Mouse (Mus musculus) liver, embryonic 11.5 days (tissue): ENCODE data around the gene Cd3d. TPM values are rescaled to one million over a fixed set of nuclear protein-coding genes. Genes with fewer than 3 reads are reported as not detected.
A peak's percentile ranks its signal among the peaks of the same experiment; 100 is the strongest.
"Not testable (repeated sequence)": the region's sequence is repeated elsewhere in the genome, so short reads cannot be mapped to it uniquely, and the experiment has no call there.

ENCODE experiments used
- ATAC-seq: fragments of 200-750 bp; cut with Nextera tagmentation; replicated peaks from 2 replicates; pipeline ENCODE4 v1.8.0; 2017; ENCODE audit warnings: moderate number of reproducible peaks, mild to moderate bottlenecking, moderate TSS enrichment, moderate library complexity; ENCODE audit not compliant: low FRiP score
- DNase-seq: peaks from one replicate; pipeline ENCODE4 v3.0.0-alpha.2; 2017; ENCODE audit warnings: low spot score
- H3K27ac ChIP-seq: fragments of 300-500 bp; sonication (generic); 2 replicates; pipeline ENCODE4 v1.5.1; 2014; ENCODE audit warnings: mild to moderate bottlenecking, low read depth, low read length, control low read depth
- H3K27me3 ChIP-seq: fragments of 300-500 bp; sonication (generic); replicated peaks from 2 replicates; pipeline ENCODE4 v1.6.1; 2014; ENCODE audit warnings: low read length, mixed read lengths; ENCODE audit not compliant: control insufficient read depth, insufficient read depth
- H3K36me3 ChIP-seq: fragments of 300-500 bp; sonication (generic); 2 replicates; pipeline ENCODE4 v1.6.1; 2014; ENCODE audit warnings: mild to moderate bottlenecking, low read length, moderate library complexity, mixed read lengths; ENCODE audit not compliant: control insufficient read depth, insufficient read depth
- H3K4me1 ChIP-seq: fragments of 300-500 bp; sonication (generic); replicated peaks from 2 replicates; pipeline ENCODE4 v1.6.1; 2014; ENCODE audit warnings: low read length, mixed read lengths; ENCODE audit not compliant: control insufficient read depth, insufficient read depth
- H3K4me2 ChIP-seq: fragments of 300-500 bp; sonication (generic); 2 replicates; pipeline ENCODE4 v1.6.1; 2014; ENCODE audit warnings: mild to moderate bottlenecking, control low read depth, moderate library complexity
- H3K4me3 ChIP-seq: fragments of 300-500 bp; sonication (generic); 2 replicates; pipeline ENCODE4 v1.5.1; 2014; ENCODE audit warnings: low read depth, low read length, control low read depth
- H3K9ac ChIP-seq: fragments of 300-500 bp; sonication (generic); 2 replicates; pipeline ENCODE4 v1.6.1; 2014; ENCODE audit warnings: low read depth, low read length, control low read depth
- H3K9me3 ChIP-seq: fragments of 300-500 bp; sonication (generic); 2 replicates; pipeline ENCODE4 v1.6.1; 2016; ENCODE audit warnings: low read length, inconsistent platforms, mixed read lengths; ENCODE audit not compliant: control insufficient read depth
- WGBS: fragments of 180-500 bp; shearing (Covaris S2); extraction: QIAGEN DNeasy Blood & Tissue Kit; methylation state at CpG from one replicate; pipeline ENCODE4 v1.1.7; 2014; 5-methylcytosine and 5-hydroxymethylcytosine counted together
- polyA plus RNA-seq: library from polyadenylated mRNA; unstranded; fragments of >200 nt; fragmentation: Nextera tagmentation; extraction: Ambion mirVana; gene quantifications from 2 replicates; pipeline ENCODE4 v1.2.1, GENCODE M21; 2014

Cd3d gene
- polyA plus RNA-seq, 1 experiment from 2014 or later: not detected

DNA sequence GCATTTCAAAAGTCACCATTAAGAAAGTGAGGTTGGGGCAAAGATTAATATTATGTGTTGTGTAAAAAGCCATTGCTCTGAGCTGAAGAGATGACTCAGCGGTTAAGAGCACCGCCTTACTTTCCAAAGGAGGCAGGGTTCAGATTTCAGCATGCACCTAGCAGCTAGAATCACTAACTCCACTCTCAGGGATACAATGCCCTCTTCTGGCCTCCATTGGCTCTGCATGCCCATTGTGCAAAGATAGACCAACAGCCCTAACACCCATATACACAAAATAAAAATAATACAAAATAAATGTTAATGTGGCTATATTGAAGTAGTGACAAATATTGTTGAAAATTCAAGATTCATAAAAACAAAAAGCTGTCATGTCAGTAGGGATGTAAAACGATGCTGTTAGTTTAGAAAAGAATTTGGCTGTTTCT lies 14.8 kb upstream of the Cd3d start:
- no peaks in the 10 kb centered on the region for H3K9me3 ChIP-seq
- H3K27me3 ChIP-seq: peaks cover 4% of the 10 kb centered on the region; the same call in 1 of the 2 replicates
- H3K9ac ChIP-seq: no peak overlapping the region
- H3K4me2 ChIP-seq: no peak overlapping the region
- 0 out of 2 replicates have a peak, but pooled peaks cover 4% of the 10 kb centered on the region for H3K36me3 ChIP-seq
- WGBS: 19% methylated on average over 3 of the region's 3 CpGs
- DNase-seq (no peak), ATAC-seq (peak; percentile 40; the same call in 1 of the 2 replicates)
- no peak overlapping the region for H3K4me3 ChIP-seq
- no peak overlapping the region for H3K27ac ChIP-seq
- peaks cover 12% of the 10 kb centered on the region; the same call in 1 of the 2 replicates for H3K4me1 ChIP-seq

DNA sequence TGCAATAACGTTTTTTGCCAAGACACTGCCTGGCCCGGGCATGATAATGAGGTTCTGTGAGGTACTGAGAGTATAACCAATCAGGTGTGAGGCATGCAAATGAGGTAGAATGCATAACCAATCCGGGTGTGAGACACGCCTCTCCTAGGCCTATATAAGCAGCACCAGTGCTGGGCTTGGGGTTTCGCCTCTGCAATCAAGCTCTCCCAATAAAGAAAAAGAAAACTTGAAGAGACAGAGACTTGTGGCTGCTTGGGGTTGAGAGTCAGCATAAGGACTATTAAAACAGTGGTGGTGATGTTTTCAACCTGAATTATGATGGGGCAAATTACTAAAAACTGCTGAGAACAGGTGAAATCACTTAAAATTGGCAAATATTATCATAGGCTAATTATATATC lies 13.8 kb upstream of the Cd3d start:
- H3K9ac ChIP-seq, H3K4me2 ChIP-seq, H3K9me3 ChIP-seq, H3K27me3 ChIP-seq, ATAC-seq, DNase-seq, H3K4me3 ChIP-seq, H3K36me3 ChIP-seq, H3K27ac ChIP-seq: not testable (repeated sequence)
- WGBS: 83% methylated on average over 5 of the region's 5 CpGs
- H3K4me1 ChIP-seq: peaks cover 12% of the 10 kb centered on the region; the same call in 1 of the 2 replicates

DNA sequence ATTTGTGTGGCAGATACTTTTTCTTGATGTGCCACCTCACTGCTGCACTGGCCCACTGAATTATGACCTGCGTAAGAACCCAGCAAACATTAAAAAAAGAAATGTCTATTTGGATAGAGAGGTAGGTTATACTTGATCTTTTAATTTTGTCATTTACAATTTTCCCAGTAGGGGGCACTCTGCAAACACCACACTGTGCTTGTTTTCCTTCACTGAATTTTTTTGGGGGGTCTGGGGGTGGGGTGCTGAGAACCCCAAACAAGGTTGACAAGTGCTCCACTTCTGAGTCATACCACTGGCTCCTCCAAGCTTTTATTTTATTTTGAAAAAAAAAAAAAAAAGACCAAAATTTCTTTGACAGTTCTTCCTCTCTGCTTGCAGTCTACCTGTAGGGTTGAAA lies 12.1 kb upstream of the Cd3d start:
- Histone ChIP-seq H3K4me1 (peaks cover 8% of the 10 kb centered on the region; the same call in 1 of the 2 replicates), H3K36me3 (no peaks in the 10 kb centered on the region), H3K9ac (no peak overlapping the region), H3K9me3 (no peaks in the 10 kb centered on the region), H3K4me2 (no peak overlapping the region), H3K27ac (no peak overlapping the region), H3K27me3 (peaks cover 20% of the 10 kb centered on the region), H3K4me3 (no peak overlapping the region)
- no peak for ATAC-seq
- no peak for DNase-seq
- WGBS: 58% methylated on average over 1 of the region's 1 CpGs

DNA sequence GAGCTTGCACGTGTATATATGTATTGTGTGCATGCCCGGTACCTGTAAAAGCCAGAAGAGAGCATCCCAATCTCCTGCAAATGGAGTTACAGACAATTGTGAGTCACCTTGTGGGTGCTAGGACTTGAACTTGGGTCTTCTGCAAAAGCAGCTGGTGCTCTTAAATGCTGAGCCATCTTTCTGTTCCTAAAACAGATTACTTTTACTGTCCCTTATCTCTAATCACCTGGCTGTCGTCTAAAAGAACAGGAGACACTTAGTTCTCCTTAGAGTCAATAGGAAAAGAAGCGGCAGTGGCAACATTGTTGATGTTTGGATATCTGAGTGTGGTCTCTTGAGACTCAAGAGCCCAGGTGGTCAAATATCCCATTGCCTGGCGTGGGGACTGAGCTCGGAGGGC lies 3.8 kb upstream of the Cd3d start:
- no peak for DNase-seq
- Histone ChIP-seq H3K4me3 (no peak overlapping the region), H3K36me3 (no peaks in the 10 kb centered on the region), H3K27ac (no peak overlapping the region), H3K9ac (no peak overlapping the region), H3K27me3 (peaks cover 15% of the 10 kb centered on the region), H3K4me1 (peaks cover 7% of the 10 kb centered on the region; the same call in 1 of the 2 replicates), H3K9me3 (no peaks in the 10 kb centered on the region), H3K4me2 (no peak overlapping the region)
- 54% methylated on average over 6 of the region's 6 CpGs for WGBS
- ATAC-seq: no peak

DNA sequence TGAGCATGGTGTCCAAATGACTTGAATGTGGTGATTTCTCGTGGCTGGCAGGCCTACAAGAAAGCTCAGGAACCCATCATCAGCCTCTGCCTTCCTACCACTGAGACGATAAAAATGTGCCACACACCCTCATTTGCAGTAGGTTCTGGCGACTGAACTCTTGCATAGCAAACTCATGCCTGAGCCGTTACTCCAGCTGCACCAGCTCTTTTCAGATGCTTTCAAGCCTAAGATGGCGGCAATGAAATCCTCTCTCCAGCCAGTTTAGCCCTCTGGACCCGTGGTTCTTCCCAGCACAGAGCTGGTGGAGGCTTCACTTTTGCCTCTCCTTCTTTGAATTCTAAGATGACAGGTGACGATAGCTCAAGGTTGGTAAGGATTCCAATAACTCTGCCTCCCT lies 1.8 kb upstream of the Cd3d start:
- Histone ChIP-seq H3K27me3 (0 out of 2 replicates have a peak, but pooled peaks cover 3% of the 10 kb centered on the region), H3K27ac (no peak overlapping the region), H3K4me1 (peaks cover 7% of the 10 kb centered on the region; the same call in 1 of the 2 replicates), H3K4me3 (no peak overlapping the region), H3K9ac (no peak overlapping the region), H3K36me3 (no peaks in the 10 kb centered on the region), H3K9me3 (no peaks in the 10 kb centered on the region), H3K4me2 (no peak overlapping the region)
- no peak for ATAC-seq
- 76% methylated on average over 7 of the region's 7 CpGs for WGBS
- no peak for DNase-seq

DNA sequence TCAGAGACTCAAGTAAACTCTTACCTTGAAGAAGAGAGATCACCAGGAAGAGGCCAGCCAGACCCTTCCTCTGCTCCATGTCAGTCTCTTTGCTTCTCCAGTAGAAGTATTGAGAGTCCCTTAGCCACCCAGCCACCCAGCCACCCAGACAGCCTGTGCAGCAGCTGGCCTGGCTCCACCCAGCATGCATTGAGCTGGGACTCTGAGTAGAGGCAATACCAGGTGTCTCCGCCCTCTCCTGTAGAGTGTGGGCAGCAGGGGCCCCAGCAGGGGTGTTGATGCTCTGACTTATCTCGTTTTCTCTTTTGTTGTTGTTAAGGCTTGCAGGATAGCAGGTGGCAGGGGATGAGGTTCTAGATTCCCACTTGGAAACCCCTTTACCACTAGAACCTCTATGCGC lies 1.3 kb upstream of the Cd3d start, which contains the start of gene Cd3g:
Gene Cd3g, minus strand, starts transcription at position 190 of the 400 bp plus-strand sequence.
- WGBS: 56% methylated on average over 3 of the region's 3 CpGs
- Histone ChIP-seq H3K9ac (no peak within 1 kb of the TSS), H3K9me3 (no peaks in the 10 kb centered on the region), H3K27me3 (0 out of 2 replicates have a peak, but pooled peaks cover 3% of the 10 kb centered on the region), H3K36me3 (no peaks in the 10 kb centered on the region), H3K4me1 (peaks cover 7% of the 10 kb centered on the region; the same call in 1 of the 2 replicates), H3K27ac (no peak within 1 kb of the TSS), H3K4me2 (no peak within 1 kb of the TSS), H3K4me3 (no peak within 1 kb of the TSS)
- ATAC-seq (peak; percentile 76), DNase-seq (no peak)

DNA sequence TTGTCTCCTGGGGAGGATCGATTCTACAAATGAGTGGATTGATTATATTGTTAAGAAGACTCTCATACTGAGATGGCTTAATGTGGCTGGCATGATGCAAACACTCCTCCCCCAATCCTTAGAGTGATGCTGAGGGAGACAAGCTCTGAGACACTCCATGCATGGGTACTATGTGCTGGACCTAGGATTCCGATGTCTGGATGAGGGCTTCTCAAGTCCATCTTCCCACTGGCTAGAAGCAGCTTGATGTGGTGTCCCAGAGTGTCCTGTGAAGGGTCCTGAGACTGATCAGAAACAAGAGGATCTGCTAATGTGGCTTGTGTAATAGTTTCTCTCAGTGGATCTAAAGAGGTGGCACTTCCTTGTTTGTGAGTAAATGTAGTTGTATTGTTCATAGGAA lies 482 bp upstream of the Cd3d start:
- H3K4me1 ChIP-seq: peaks cover 7% of the 10 kb centered on the region; the same call in 1 of the 2 replicates
- H3K4me3 ChIP-seq: no peak overlapping the region
- no peak overlapping the region for H3K9ac ChIP-seq
- H3K4me2 ChIP-seq: no peak overlapping the region
- DNase-seq: no peak
- no peaks in the 10 kb centered on the region for H3K36me3 ChIP-seq
- no peak overlapping the region for H3K27ac ChIP-seq
- no peaks in the 10 kb centered on the region for H3K9me3 ChIP-seq
- 84% methylated on average over 2 of the region's 2 CpGs for WGBS
- no peak for ATAC-seq
- 0 out of 2 replicates have a peak, but pooled peaks cover 3% of the 10 kb centered on the region for H3K27me3 ChIP-seq

DNA sequence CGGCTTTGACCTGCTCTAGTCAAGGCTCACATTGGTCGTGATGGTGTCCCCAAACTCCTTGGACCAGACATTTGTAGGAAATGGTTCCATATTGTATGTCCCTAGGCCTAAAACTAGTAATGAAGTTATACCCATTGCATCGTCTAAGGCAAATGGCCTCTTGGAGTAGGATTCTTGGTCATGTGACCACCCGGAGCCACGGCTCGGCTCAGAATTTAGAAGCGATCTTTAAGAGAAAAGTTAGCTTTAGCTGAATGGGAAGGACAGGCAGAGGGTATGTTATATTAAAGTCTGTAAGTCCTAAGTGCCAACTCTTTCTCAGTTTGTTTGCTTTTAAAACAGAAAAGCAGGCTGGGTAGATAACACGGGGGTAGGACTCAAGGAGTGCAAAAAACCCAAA lies 495 bp downstream of the Cd3d start:
- DNase-seq: no peak
- no peak for ATAC-seq
- 85% methylated on average over 8 of the region's 8 CpGs for WGBS
- Histone ChIP-seq H3K27ac (no peak overlapping the region), H3K4me2 (no peak overlapping the region), H3K9ac (no peak overlapping the region), H3K4me1 (peaks cover 7% of the 10 kb centered on the region; the same call in 1 of the 2 replicates), H3K9me3 (no peaks in the 10 kb centered on the region), H3K4me3 (no peak overlapping the region), H3K27me3 (0 out of 2 replicates have a peak, but pooled peaks cover 3% of the 10 kb centered on the region), H3K36me3 (no peaks in the 10 kb centered on the region)

DNA sequence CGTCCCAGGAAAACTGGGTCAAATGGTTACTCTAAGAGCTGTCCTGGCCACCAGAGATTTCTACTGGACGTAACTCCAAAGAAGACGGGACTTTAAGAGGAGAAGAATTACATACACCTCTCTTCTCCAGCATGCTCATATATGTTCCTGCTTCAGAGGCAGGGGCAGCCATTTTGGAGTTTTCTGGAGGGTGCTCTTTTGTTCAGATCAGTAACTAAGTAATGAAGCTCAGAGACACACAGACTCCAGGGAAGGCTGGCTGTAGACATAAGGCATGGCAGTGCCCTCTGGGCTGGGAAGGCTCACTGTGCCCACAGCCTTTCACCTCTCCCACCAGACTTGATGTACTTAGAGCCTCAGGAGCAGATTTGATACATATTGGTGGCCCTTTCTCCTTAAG lies 945 bp downstream of the Cd3d start:
- no peak for DNase-seq
- Histone ChIP-seq H3K9me3 (no peaks in the 10 kb centered on the region), H3K9ac (no peak overlapping the region), H3K4me3 (no peak overlapping the region), H3K4me1 (peaks cover 7% of the 10 kb centered on the region; the same call in 1 of the 2 replicates), H3K27me3 (0 out of 2 replicates have a peak, but pooled peaks cover 3% of the 10 kb centered on the region), H3K27ac (no peak overlapping the region), H3K36me3 (no peaks in the 10 kb centered on the region), H3K4me2 (no peak overlapping the region)
- 83% methylated on average over 3 of the region's 3 CpGs for WGBS
- no peak for ATAC-seq
